Mouse (Mus musculus) cortical plate, adult 2 months (tissue): ENCODE measurements at regions not wholly inside any gene's neighbourhood (a gene's known extent, or its start where the extent isn't known, plus 50 kb on each side); places are given as distances from the start of the nearest gene placed in this dataset.

Source experiments
- H3K27ac ChIP-seq: fragments of 200-500 bp; 2 replicates; pipeline ENCODE4 v1.5.1; 2012; ENCODE audit warnings: low read length, control low read depth, inconsistent platforms; ENCODE audit not compliant: insufficient read depth
- H3K4me1 ChIP-seq: fragments of 200-500 bp; 2 replicates; pipeline ENCODE4 v1.6.1; 2011; ENCODE audit warnings: low read length; ENCODE audit not compliant: control insufficient read depth, insufficient read depth
- H3K4me3 ChIP-seq: fragments of 200-500 bp; 2 replicates; pipeline ENCODE4 v1.5.1; 2011; ENCODE audit warnings: mild to moderate bottlenecking, low read length, control low read depth; ENCODE audit not compliant: insufficient read depth
- CTCF ChIP-seq: fragments of 200-500 bp; IDR thresholded peaks from 2 replicates; pipeline ENCODE4 v1.5.1; 2011; ENCODE audit warnings: mild to moderate bottlenecking, control low read depth, low read length; ENCODE audit not compliant: insufficient read depth; ENCODE audit errors: extremely low read depth
- POLR2A ChIP-seq: fragments of 200-500 bp; IDR thresholded peaks from 2 replicates; pipeline ENCODE4 v1.6.1; 2011; ENCODE audit warnings: mild to moderate bottlenecking, low read length, control low read depth; ENCODE audit not compliant: insufficient read depth; ENCODE audit errors: extremely low read depth

- Histone ChIP-seq H3K27ac (peak overlapping the region; percentile 20), H3K4me3 (no peak overlapping the region), H3K4me1 (peaks cover 6% of the 10 kb centered on the region)
- TF ChIP-seq CTCF = no peak
- no peak for TF ChIP-seq POLR2A
Observed at GRCm38 (mm10) chr6:50776236-50776832, 122.1 kb upstream of the Npvf start.

- Histone ChIP-seq H3K27ac (peak overlapping the region; percentile 20), H3K4me3 (no peak overlapping the region), H3K4me1 (peaks cover 6% of the 10 kb centered on the region)
- TF ChIP-seq CTCF (no peak), POLR2A (0 out of 2 replicates have a peak, but pooled peaks have one; percentile 26)
Observed at GRCm38 (mm10) chr6:50776931-50777495, 122.8 kb upstream of the Npvf start.

DNA sequence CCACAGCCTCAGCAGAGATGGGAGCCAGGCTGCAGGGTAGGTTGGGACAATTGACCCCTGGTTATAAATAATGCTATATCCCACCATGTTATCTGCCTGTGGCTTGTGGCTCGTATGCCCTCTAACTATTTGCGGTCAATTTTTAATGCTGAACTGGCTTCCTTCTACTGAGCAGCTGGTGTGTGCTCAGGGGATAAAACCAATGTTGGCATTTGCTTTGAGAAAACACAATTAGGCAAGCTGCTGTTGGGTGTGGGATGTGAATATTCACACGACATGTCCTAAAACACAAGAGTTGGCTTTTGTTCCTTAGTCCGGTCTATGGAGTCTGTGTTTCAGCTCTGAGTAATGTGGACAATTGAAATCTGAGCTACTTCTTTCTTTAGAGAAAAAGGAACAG is 123.6 kb upstream of the Npvf start:
- no peak overlapping the region for H3K4me3 ChIP-seq
- TF ChIP-seq CTCF = no peak
- TF ChIP-seq POLR2A = no peak
- H3K4me1 ChIP-seq = peaks cover 6% of the 10 kb centered on the region
- peak overlapping the region; percentile 20 for H3K27ac ChIP-seq

GRCm38 (mm10) chr6:50780677-50781076 is 126.4 kb upstream of the Npvf start:
- TF ChIP-seq POLR2A (no peak), CTCF (no peak)
- H3K4me3 ChIP-seq = no peak overlapping the region
- H3K4me1 ChIP-seq = peaks cover 13% of the 10 kb centered on the region
- no peak overlapping the region for H3K27ac ChIP-seq

DNA sequence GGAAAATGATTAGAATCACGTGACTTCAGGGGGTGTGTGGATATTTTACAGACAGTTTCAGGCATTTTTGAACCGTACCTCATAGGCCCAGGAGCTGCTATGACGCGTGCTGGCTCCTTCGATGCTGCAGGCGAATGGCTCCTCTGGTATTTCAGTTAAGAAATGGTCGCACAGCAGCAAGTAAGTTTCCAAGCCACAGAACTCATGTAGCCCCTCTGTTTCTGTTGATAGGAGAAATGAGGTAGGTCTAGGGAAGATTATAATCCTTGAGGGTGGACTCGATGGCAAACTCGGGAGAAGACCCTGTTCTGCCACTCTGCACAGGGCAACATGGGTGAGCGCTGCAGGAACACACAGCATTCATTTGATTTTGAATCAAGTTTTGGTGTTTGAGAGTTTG is 127.0 kb upstream of the Npvf start:
- no peak overlapping the region for H3K27ac ChIP-seq
- H3K4me3 ChIP-seq = no peak overlapping the region
- peaks cover 9% of the 10 kb centered on the region for H3K4me1 ChIP-seq
- TF ChIP-seq CTCF (no peak), POLR2A (no peak)

GRCm38 (mm10) chr6:50782221-50782620 is 128.0 kb upstream of the Npvf start:
- H3K4me1 ChIP-seq = peaks cover 9% of the 10 kb centered on the region
- H3K4me3 ChIP-seq = no peak overlapping the region
- no peak overlapping the region for H3K27ac ChIP-seq
- TF ChIP-seq CTCF (no peak), POLR2A (no peak)

- Histone ChIP-seq H3K27ac (no peak overlapping the region), H3K4me3 (no peak overlapping the region), H3K4me1 (peaks cover 7% of the 10 kb centered on the region)
- TF ChIP-seq POLR2A (no peak), CTCF (no peak)
Observed at GRCm38 (mm10) chr6:50783494-50783893, 129.3 kb upstream of the Npvf start.

DNA sequence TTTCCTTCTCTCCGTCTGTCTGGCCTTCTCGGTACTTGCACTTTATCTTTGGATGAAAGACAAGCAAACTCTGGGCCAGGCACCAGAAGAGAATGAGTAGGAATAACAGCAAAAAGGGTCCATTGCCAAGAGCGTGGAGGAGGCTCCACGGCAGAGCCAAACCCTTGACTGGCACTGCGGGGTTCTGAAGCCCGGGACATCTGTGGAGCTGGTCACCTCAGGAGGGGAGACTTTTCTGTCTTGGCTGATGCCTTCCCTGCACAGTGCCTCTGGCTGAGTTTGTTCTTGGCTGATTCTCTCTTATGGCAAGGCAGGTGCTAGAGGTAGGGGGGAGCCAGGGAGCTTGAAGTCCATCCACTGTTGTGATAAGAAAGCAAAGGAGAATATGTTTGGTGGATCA is 130.1 kb upstream of the Npvf start:
- Histone ChIP-seq H3K27ac (no peak overlapping the region), H3K4me3 (no peak overlapping the region), H3K4me1 (peaks cover 7% of the 10 kb centered on the region)
- TF ChIP-seq CTCF (no peak), POLR2A (no peak)

DNA sequence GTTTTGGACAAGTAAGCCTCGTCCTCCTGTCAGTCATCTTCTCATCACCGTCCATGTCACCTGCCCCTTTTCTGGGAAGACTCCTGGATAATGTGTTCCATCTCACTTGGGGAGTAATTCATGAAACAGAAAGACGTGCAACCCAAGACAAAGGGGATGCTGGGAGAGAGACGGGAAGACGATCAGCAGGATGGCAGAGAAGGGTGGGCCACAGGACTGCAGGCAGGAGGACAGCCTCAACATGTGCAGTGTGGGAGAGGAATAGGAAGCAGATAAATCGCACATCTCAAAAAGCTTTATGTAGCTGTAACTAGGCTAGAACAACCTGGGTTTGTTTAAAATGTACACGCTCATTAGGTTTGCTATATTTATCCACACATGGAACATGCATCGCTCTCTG is 133.4 kb upstream of the Npvf start:
- H3K4me1 ChIP-seq = peaks cover 7% of the 10 kb centered on the region
- no peak overlapping the region for H3K27ac ChIP-seq
- TF ChIP-seq CTCF (no peak), POLR2A (no peak)
- no peak overlapping the region for H3K4me3 ChIP-seq

DNA sequence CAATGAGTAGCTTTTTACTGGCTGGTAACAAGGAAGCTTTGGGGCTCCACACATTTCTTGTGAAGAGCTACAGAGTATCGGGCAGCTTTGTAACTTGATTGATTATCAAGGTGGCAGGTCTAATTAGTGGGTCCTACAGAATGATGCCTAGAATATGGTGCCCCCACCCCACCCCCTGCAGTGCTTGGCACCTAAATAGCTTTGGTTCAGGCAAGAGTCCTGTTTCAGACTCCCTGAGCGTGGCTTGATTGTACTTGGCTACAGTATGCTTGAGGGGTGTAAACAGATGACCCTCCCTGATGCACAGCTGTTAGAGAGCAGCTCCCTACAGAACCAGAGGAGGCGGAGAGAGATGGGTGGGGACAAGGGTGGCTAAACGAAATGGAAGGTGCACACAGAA is 145.7 kb upstream of the Npvf start:
- Histone ChIP-seq H3K4me1 (no peaks in the 10 kb centered on the region), H3K4me3 (no peak overlapping the region), H3K27ac (no peak overlapping the region)
- no peak for TF ChIP-seq CTCF
- TF ChIP-seq POLR2A = no peak
